Mouse (Mus musculus): Measurements from ENCODE around the gene Hpdl. TPM values are rescaled to one million over a fixed set of nuclear protein-coding genes. Genes with fewer than 3 reads are reported as not detected.
A peak's percentile ranks its signal among the peaks of the same experiment; 100 is the strongest.

Hpdl gene
- total RNA-seq, 2 experiments from 2014 or later: 6.4 to 6.9 TPM

DNA sequence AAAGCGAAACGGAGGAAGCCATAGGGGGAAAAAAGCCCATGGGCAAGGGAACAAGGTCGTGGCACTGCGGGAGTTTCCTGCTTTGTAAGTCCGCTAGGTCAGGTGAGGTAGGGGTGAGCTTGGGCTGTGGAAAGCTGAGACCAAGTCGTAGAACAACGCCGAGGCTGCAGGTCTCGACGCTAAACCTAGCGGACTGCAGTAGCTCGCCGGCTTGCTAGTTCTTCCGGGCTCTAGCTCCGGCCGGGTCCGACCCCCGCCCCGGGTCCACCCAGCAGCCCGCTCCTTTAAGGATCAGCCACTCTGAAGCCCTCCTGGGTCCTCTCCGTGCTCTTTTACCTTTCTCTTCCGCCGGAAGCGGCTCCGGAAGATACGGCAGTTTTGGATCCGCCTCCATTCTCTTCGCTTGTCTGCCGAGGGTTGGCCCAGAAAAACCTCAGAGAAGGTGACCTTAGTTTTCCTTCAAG, 3.1 kb upstream of the Hpdl start:
- peak; percentile 67 to 72 for DNase-seq (ENCODE audit: low spot score in 2 of 2)
- Histone ChIP-seq H3K4me3 (peak overlapping the region; percentile 73), H3K27ac (peak overlapping the region; percentile 93)
- no peak for TF ChIP-seq CTCF (conservative IDR thresholded peaks at IDR 0.05)

DNA sequence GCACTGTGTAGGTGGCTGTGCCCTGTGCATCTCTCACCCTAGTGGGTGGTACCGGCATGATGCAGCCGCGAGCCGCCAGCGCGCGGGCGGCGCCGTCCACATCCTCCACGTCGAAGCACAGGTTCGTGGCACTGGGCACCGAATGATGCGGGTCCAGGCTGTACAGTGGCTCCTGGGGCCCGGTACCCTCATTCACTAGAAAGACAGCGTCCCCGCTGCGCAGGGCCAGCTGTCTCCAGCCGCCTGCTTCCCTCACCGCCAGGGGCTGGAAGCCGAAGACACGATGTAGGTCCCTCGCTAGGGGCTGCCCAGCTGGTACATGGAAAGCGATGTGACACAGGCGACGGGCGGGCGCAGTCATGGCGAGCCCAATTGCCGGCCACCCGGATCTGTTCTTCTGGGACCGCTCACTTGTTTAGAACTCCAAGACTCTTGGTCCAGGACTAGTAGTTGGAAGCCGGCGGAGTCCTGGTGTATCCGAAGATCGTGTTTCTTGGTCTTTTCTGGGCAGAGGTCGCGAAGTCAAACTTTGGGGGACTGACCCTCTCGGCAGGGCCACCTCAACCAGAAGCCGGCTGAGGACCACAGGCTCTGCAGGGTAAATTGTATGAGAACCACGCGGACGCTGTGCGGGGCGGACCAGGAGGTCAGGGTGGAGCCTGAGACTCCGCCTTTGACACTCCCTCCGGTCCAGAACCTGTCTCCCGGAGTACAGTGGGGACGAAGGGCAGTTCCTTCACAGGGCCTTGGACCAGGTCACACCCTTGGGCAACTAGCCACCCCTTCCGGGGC, 409 bp downstream of the Hpdl start:
- TF ChIP-seq CTCF (conservative IDR thresholded peaks at IDR 0.05): peak; percentile 68
- Histone ChIP-seq H3K4me3 (peak overlapping the region; percentile 63), H3K27ac (peak overlapping the region; percentile 90)
- DNase-seq (ENCODE audit: low spot score in 2 of 2): peak; percentile 33 to 44

DNA sequence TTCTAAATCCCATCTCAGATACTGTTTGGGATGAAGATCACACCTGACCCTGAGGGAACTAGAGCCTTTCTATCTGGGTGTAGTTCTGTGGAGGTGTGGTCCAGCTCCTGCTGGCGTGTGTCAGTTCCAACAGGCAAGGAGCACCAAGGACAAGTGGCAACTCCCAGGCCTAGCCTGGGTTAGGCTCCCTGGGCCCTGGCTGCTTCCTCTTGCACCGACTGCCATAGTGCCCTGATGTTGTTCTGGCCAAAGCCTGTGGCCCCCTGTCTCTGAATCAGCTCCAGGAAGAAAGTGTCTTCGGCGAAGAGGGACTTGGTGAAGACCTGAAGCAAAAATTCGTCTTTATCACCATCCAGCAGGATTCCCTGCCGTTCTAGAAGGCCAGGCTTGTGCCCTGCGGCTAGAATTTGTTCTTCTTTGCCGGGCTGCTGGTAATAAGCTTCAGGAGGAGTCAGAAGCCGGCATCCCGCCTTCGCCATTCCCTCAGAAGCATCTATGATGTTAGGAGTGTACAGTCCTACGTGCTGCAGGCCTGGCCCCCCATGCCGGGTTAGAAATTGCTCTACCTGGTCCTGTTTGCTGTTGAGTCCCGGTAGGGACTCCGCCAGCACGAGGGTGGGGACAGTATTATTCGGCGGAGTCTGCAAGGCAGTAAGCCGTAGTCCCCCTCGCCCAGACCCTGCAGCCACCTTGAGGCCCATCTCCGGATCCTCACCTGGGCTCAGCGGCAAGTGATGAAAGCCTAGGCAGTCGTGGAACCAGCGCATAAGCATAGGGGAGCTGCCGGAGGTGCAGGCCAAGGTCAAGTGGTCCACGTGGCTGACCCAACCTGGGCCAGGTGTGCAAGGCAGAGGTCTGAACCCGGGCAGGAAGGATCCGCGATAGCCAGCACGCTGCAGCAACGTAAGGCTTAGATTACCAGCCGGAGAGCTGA, 1.3 kb downstream of the Hpdl start:
- no peak for TF ChIP-seq CTCF (conservative IDR thresholded peaks at IDR 0.05)
- peak overlapping the region; percentile 90 for H3K27ac ChIP-seq
- no peak for DNase-seq (ENCODE audit: low spot score in 2 of 2)
- peak overlapping the region; percentile 63 for H3K4me3 ChIP-seq

DNA sequence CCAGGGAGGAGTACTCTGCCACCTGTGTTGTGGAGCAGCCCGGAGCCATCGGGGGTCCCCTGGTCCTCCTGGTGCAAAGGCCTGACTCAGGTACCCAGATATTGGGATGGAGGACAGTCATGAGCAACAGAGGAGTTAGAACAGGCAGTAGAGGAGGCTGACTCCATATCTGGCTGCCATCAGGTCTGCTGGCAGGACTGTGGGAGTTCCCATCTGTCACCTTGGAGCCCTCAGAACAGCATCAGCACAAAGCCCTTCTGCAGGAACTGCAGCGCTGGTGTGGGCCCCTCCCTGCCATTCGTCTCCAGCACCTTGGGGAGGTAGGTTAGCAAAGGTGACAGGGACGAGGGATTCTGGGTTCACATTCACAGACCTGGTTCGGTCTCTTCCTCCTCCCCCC, 4.0 kb downstream of the Hpdl start:
- no peak for TF ChIP-seq CTCF (conservative IDR thresholded peaks at IDR 0.05)
- Histone ChIP-seq H3K4me3 (no peak overlapping the region), H3K27ac (peak overlapping the region; percentile 76)
- peak; percentile 67 to 71 for DNase-seq (ENCODE audit: low spot score in 2 of 2)

DNA sequence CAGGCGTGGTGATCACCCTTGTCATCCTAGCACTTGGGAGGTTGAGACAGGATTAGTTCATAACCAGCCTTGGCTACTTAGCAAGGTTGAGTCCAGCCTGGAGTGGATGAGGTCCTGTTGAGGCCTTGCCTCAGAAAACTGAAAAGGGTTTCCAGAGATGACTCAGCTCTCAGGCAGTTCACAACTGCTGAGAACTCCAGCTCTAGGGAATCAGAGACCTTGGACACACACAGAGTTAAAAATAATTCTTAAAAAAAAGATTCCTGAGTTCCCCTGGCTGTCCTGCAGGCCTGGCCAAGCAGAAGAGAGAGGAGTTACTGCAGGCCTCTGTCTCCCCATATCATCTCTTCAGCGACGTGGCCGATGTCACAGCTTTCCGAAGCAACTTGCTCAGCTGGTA, 6.2 kb downstream of the Hpdl start:
- DNase-seq (ENCODE audit: low spot score in 2 of 2): no peak
- Histone ChIP-seq H3K27ac (no peak overlapping the region), H3K4me3 (no peak overlapping the region)
- no peak for TF ChIP-seq CTCF (conservative IDR thresholded peaks at IDR 0.05)

DNA sequence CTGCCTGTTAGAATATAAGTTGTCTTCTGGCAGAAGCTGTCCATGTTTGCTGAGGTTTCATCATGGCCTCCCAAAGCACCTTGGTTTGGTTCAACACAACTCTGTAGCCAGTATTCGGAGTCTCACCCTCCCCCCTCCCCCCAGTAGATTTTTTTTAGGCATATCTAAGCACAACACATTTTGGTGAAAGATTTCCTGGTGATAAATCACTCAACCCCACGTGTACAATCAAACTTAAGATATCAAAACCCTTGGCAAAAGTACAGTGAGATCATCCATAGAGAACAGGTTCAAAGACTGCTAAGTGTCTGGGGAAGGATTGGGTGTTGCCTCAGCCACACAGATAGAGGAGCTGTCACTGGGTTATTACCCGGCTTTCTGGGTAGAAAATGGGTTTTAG, 10.5 kb downstream of the Hpdl start:
- no peak overlapping the region for H3K4me3 ChIP-seq
- no peak for DNase-seq (ENCODE audit: low spot score in 2 of 2)
- TF ChIP-seq CTCF (conservative IDR thresholded peaks at IDR 0.05): no peak
- H3K27ac ChIP-seq: no peak overlapping the region

DNA sequence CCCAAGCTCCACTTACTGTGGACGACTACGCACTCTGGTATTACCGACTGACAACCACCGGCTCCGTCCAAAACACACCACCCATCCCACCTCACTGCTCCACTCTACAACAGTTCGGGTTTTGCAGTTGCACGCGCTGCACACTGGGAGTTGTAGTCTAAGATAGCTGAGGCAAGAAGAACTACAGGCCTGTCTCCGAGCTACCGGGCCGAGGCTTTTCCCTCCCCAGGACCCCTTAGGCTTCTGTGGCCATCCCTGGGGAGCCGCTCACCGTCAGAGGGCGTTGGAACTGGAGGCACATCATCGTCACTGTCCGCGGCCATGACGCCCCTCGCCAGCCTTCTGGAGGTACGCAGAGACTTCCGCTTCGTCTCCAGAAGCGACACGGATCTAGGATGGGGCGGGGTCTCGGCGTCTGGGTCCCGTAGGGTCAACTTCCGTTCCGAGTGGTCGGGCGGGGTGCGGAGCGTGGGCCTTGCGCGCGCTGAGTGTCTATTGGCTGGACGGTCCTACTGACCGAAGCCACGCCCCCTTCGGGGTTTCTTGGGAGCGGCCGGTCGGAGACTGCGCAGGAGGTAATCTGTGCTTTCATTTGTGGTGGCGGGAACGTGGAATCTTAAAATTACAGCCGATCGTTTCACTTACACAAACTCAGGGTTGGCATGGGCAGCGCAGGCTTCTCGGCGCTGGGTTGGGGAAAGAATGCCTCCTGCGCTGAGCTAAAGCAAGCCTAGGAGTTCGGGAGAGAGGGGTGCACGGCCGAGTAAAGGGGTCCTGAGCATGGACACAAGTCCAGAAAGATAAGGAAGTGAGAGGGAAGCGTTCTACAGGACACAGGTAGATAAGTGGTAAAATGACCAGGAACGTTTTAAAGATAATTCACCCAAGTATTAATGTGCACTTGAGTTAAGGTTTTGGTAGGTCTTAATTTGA, 14.0 kb downstream of the Hpdl start, which contains the start of the genes Toe1 and Mutyh:
Gene Toe1 (minus strand): TSS at position 444 of the 933 bp plus-strand sequence.
Gene Mutyh (plus strand): TSS at position 527 of the 933 bp plus-strand sequence.
- Histone ChIP-seq H3K4me3 (peak within 1 kb of the TSS; percentile 90), H3K27ac (peak within 1 kb of the TSS; percentile 96)
- peak; percentile 91 to 94 for DNase-seq (ENCODE audit: low spot score in 2 of 2)
- peak; percentile 25; the same call in 1 of the 2 replicates for TF ChIP-seq CTCF (conservative IDR thresholded peaks at IDR 0.05)

DNA sequence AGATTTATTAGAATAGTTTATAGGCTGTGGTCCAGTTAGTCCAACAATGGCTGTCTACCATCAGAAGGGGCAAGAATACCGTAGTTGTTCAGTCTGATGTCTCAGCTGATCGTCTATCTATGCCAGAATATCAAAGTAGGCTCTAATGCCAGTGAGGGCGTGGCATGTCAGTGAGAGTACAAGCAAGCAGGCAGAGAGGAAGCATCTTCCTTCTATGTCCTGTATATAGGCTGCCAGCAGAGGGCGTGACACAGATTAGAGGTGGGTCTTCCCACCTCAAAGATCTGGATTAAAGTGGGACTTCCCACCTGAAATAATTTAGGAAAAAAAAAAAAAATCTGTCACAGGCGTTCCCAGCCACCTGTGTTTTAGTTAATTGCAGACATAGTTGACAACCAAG, 21.6 kb downstream of the Hpdl start:
- no peak overlapping the region for H3K27ac ChIP-seq
- TF ChIP-seq CTCF (conservative IDR thresholded peaks at IDR 0.05): peak; percentile 74
- DNase-seq (ENCODE audit: low spot score in 2 of 2): peak in 1 of 2 experiments; percentile 7
- H3K4me3 ChIP-seq: no peak overlapping the region

DNA sequence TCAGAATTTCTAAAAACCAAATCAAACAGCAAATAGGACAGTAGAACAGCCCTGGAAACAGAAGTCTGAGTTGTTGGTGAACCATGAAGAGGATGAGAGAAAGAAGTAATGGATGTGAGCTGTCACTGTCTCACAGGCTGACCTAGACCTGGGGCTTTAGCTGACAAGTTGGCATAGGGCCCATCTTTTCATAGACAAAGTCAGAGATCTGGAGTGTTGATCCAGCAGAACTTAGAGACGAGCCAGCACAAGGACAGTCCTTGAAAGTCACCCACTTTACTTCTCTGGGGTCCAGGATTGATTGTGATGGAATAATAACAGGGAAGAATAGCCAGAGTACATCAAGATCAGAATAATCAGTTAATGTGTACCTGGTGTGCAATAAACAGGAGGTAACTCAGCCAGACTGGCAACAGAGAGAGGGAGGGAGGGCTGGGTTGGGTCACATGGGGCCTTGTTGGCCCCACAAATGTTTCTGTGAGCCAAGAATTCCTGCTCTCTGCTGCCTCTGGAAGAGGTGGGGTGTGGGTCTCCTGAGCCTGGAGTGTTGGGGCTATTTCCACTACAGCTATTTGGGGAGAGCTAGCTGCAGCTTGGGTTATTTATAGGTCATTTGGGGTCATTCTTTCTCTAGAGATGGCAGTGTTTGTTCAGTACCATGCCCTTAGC, 24.9 kb downstream of the Hpdl start:
- DNase-seq (ENCODE audit: low spot score in 2 of 2): no peak
- H3K4me3 ChIP-seq: no peak overlapping the region
- no peak for TF ChIP-seq CTCF (conservative IDR thresholded peaks at IDR 0.05)
- no peak overlapping the region for H3K27ac ChIP-seq

DNA sequence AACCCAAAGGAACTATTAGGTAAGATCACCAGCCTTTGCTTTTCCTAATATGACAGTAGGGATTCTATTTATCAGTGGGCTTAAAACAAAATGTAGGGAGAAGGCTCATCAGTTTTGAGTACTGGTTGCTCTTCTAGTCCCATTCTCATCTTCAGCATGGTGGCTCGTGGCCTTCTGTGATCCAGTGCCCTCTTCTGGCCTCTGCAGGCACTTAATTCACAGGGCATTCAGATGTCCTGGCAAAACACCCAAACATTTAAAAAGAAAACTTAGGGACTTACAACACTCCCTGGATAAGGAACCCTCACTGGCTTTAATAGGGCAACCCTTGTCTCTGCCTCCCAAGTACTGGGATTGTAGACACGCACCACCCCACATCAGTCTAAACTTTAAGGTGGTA, 27.2 kb downstream of the Hpdl start:
- no peak for DNase-seq (ENCODE audit: low spot score in 2 of 2)
- no peak overlapping the region for H3K27ac ChIP-seq
- TF ChIP-seq CTCF (conservative IDR thresholded peaks at IDR 0.05): peak; percentile 44
- no peak overlapping the region for H3K4me3 ChIP-seq

DNA sequence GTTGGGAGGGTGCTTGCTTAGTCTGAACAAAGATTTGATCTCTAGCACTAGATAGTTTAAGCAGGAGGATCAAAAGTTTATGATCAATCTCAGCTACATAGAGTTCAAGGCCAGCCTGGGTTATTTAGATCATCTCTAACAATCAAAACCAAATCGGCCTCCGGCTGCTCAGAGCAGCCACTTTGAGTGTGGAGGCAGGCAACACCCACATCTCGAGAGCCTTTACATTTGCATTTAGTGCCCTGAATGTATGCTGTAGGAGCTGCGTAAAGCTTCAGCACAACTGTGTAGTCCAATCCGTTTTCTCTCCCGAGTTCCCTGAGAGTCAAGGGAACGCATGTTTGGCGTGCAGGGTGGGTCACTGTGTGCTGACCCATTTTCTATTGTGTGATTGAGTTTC, 29.1 kb downstream of the Hpdl start:
- H3K27ac ChIP-seq: no peak overlapping the region
- TF ChIP-seq CTCF (conservative IDR thresholded peaks at IDR 0.05): no peak
- H3K4me3 ChIP-seq: no peak overlapping the region
- no peak for DNase-seq (ENCODE audit: low spot score in 2 of 2)

Data from layer of hippocampus, adult 2 months (tissue).